8 mouse cellular contexts compared by ENCODE assay signal in genomic region chr11:22973599-22973998, GRCm38 (mm10). TPM values are rescaled to one million over a fixed set of nuclear protein-coding genes. Genes with fewer than 3 reads are reported as not detected.
A peak's percentile ranks its signal among the peaks of the same experiment; 100 is the strongest.
DNase-seq lines count a peak whose midpoint lies in the region; ATAC-seq and TF ChIP-seq lines count a peak whose summit lies in the region.

No protein-coding gene starts in this region.

- H3K9me3 ChIP-seq in limb, embryonic 13.5 days: peaks cover 36% of the 10 kb centered on the region
- H3K9me3 ChIP-seq in neural tube, embryonic 15.5 days (replicated peaks): peaks cover 18% of the 10 kb centered on the region; the same call in 1 of the 2 replicates

- TF ChIP-seq POLR2A in embryonic fibroblast, embryonic 13.5 days (IDR thresholded peaks at IDR 0.05; ENCODE audit: low read depth, low read length): peak; percentile 28; the same call in 1 of the 2 replicates

- no peak for ATAC-seq in limb, embryonic 13.5 days (ENCODE audit: low FRiP score, low read depth)
- no peak for ATAC-seq in neural tube, embryonic 15.5 days (ENCODE audit: low FRiP score)

- H3K4me2 ChIP-seq in limb, embryonic 13.5 days (replicated peaks): peak overlapping the region; percentile 63
- H3K4me2 ChIP-seq in neural tube, embryonic 15.5 days: peak overlapping the region; percentile 63

- no peaks in the 10 kb centered on the region for H3K4me1 ChIP-seq in embryonic fibroblast, embryonic 13.5 days (ENCODE audit: control insufficient read depth, insufficient read depth, low read length)
- peaks cover 23% of the 10 kb centered on the region for H3K4me1 ChIP-seq in limb, embryonic 13.5 days
- peaks cover 42% of the 10 kb centered on the region for H3K4me1 ChIP-seq in neural tube, embryonic 15.5 days

- H3K27ac ChIP-seq in embryonic fibroblast, embryonic 13.5 days (ENCODE audit: insufficient read depth, low read length): peak overlapping the region; percentile 34; the same call in 1 of the 2 replicates
- no peak overlapping the region; the same call in 1 of the 2 replicates for H3K27ac ChIP-seq in limb, embryonic 13.5 days
- H3K27ac ChIP-seq in neural tube, embryonic 15.5 days (replicated peaks): peak overlapping the region; percentile 68

- no peaks in the 10 kb centered on the region for H3K27me3 ChIP-seq in limb, embryonic 13.5 days
- H3K27me3 ChIP-seq in neural tube, embryonic 15.5 days (replicated peaks): no peaks in the 10 kb centered on the region

- peak overlapping the region; percentile 67 for H3K9ac ChIP-seq in limb, embryonic 13.5 days
- peak overlapping the region; percentile 45 for H3K9ac ChIP-seq in neural tube, embryonic 15.5 days (replicated peaks)

- peak; percentile 43 for DNase-seq in cerebellum, adult 9-10 months
- DNase-seq in cerebellum, postnatal 4 days (ENCODE audit: low spot score in 2 of 2): no peak
- peak; percentile 47 for DNase-seq in 3134 (ENCODE audit: extremely low read depth, insufficient read length, low spot score)
- DNase-seq in urinary bladder, adult 18-20 months (ENCODE audit: low spot score in 2 of 2): no peak
- no peak for DNase-seq in thymus, postnatal 4 days

- peaks cover 64% of the 10 kb centered on the region for H3K36me3 ChIP-seq in limb, embryonic 13.5 days
- peaks cover 33% of the 10 kb centered on the region for H3K36me3 ChIP-seq in neural tube, embryonic 15.5 days

- TF ChIP-seq CTCF in embryonic fibroblast, embryonic 13.5 days (IDR thresholded peaks at IDR 0.05; ENCODE audit: borderline replicate concordance, insufficient read depth, low read length): no peak

- 48% methylated on average over 14 of the region's 14 CpGs for WGBS in limb, embryonic 13.5 days
- WGBS in neural tube, embryonic 15.5 days: 49% methylated on average over 14 of the region's 14 CpGs

- peak overlapping the region; percentile 57 for H3K4me3 ChIP-seq in embryonic fibroblast, embryonic 13.5 days (ENCODE audit: insufficient read depth, low read length)
- H3K4me3 ChIP-seq in limb, embryonic 13.5 days: peak overlapping the region; percentile 58
- peak overlapping the region; percentile 57 for H3K4me3 ChIP-seq in neural tube, embryonic 15.5 days (replicated peaks)

RNA-seq across cellular contexts. Expression of gene Zrsr1, which starts 1.8 kb away (rescaled TPM):
- polyA plus RNA-seq in embryonic fibroblast, embryonic 13.5 days (2011; ENCODE audit: insufficient read length, low read depth, missing spikeins): 11.0 and 12.6 TPM in 2 replicates
- 3.6 and 3.8 TPM in 2 replicates for polyA plus RNA-seq in limb, embryonic 13.5 days (2015; fragmentation: Nextera tagmentation; extraction: Ambion mirVana)
- 9.5 and 9.7 TPM in 2 replicates for polyA plus RNA-seq in neural tube, embryonic 15.5 days (2015; fragmentation: Nextera tagmentation; extraction: Ambion mirVana)

RNA-seq across cellular contexts. Expression of gene Gm28048, which starts 8.3 kb away (rescaled TPM):
- polyA plus RNA-seq in embryonic fibroblast, embryonic 13.5 days (2011; ENCODE audit: insufficient read length, low read depth, missing spikeins): 14.0 and 14.1 TPM in 2 replicates
- 7.1 and 7.6 TPM in 2 replicates for polyA plus RNA-seq in limb, embryonic 13.5 days (2015; fragmentation: Nextera tagmentation; extraction: Ambion mirVana)
- 4.3 and 8.4 TPM in 2 replicates for polyA plus RNA-seq in neural tube, embryonic 15.5 days (2015; fragmentation: Nextera tagmentation; extraction: Ambion mirVana)

RNA-seq across cellular contexts. Expression of gene Commd1, which starts 8.6 kb away (rescaled TPM):
- 88.3 and 102 TPM in 2 replicates for polyA plus RNA-seq in embryonic fibroblast, embryonic 13.5 days (2011; ENCODE audit: insufficient read length, low read depth, missing spikeins)
- polyA plus RNA-seq in limb, embryonic 13.5 days (2015; fragmentation: Nextera tagmentation; extraction: Ambion mirVana): 372 and 377 TPM in 2 replicates
- 243 and 255 TPM in 2 replicates for polyA plus RNA-seq in neural tube, embryonic 15.5 days (2015; fragmentation: Nextera tagmentation; extraction: Ambion mirVana)

RNA-seq across cellular contexts. Expression of gene Cct4, which starts 16.7 kb away (rescaled TPM):
- 391 and 422 TPM in 2 replicates for polyA plus RNA-seq in embryonic fibroblast, embryonic 13.5 days (2011; ENCODE audit: insufficient read length, low read depth, missing spikeins)
- polyA plus RNA-seq in limb, embryonic 13.5 days (2015; fragmentation: Nextera tagmentation; extraction: Ambion mirVana): 290 and 295 TPM in 2 replicates
- polyA plus RNA-seq in neural tube, embryonic 15.5 days (2015; fragmentation: Nextera tagmentation; extraction: Ambion mirVana): 261 and 275 TPM in 2 replicates

RNA-seq across cellular contexts. Expression of gene Fam161a, which starts 33.7 kb away (rescaled TPM):
- polyA plus RNA-seq in embryonic fibroblast, embryonic 13.5 days (2011; ENCODE audit: insufficient read length, low read depth, missing spikeins): 3.0 and 4.2 TPM in 2 replicates
- polyA plus RNA-seq in limb, embryonic 13.5 days (2015; fragmentation: Nextera tagmentation; extraction: Ambion mirVana): 2.6 and 4.0 TPM in 2 replicates
- 3.2 and 5.3 TPM in 2 replicates for polyA plus RNA-seq in neural tube, embryonic 15.5 days (2015; fragmentation: Nextera tagmentation; extraction: Ambion mirVana)

Comparison
In these comparisons a context has a peak if more than half of its experiments do, and no peak if none do; other contexts are left out.
1. DNase-seq: peak in cerebellum, adult 9-10 months (single experiment) and 3134 (single experiment); none in cerebellum, postnatal 4 days (0 of 2), urinary bladder, adult 18-20 months (0 of 2) and thymus, postnatal 4 days (single experiment).
2. Peak in every context shown above with its lines, with median percentiles within 50 percentile points of each other: H3K4me3 ChIP-seq.